Mouse (Mus musculus): Measurements from ENCODE around the gene Eln. TPM values are rescaled to one million over a fixed set of nuclear protein-coding genes. Genes with fewer than 3 reads are reported as not detected.
A peak's percentile ranks its signal among the peaks of the same experiment; 100 is the strongest.

Eln gene
- total and polyA plus RNA-seq, 3 experiments, result not detected

- H3K4me2 ChIP-seq (ENCODE audit: insufficient read depth, low read depth, poor library complexity, severe bottlenecking), result no peak overlapping the region
- DNase-seq (ENCODE audit: extremely low read depth), result no peak
- H3K79me2 ChIP-seq (replicated peaks; ENCODE audit: control insufficient read depth, extremely low read depth, insufficient read depth, poor library complexity, severe bottlenecking), result no peaks in the 10 kb centered on the region
- peaks cover 0 to 8% of the 10 kb centered on the region in 2 experiments; a peak in 2 of 4 replicates for H3K4me1 ChIP-seq (ENCODE audit: control insufficient read depth in 1 of 2, insufficient read depth in 2 of 2)
- no peak overlapping the region for H3K27ac ChIP-seq (ENCODE audit: insufficient read depth, low read depth)
- H3K4me3 ChIP-seq (replicated peaks in 1 of 3; ENCODE audit: low read depth in 2 of 3, low read length in 2 of 3, poor library complexity in 1 of 3), result no peak overlapping the region
- in situ Hi-C loops (cut with MboI; ENCODE audit: low pct_ligation_motif_present, low pct_unique_long_range_greater_than_20kb, low sequenced_read_pairs), result loop anchor here (25.0 kb wide), 1 partner anchor 106 kb away; no protein-coding TSS in a partner anchor
- TF ChIP-seq CTCF (conservative IDR thresholded peaks at IDR 0.05 in 1 of 2, IDR thresholded peaks at IDR 0.05 in 1 of 2; ENCODE audit: low read depth in 2 of 2, low read length in 2 of 2) (peak in 1 of 2 experiments; percentile 48; a peak in 2 of 4 replicates), CHD1 (IDR thresholded peaks at IDR 0.05; ENCODE audit: low read depth, low read length) (no peak), SMC3 (IDR thresholded peaks at IDR 0.05; ENCODE audit: low read depth, low read length) (0 out of 2 replicates have a peak, but pooled peaks have one; percentile 17), RAD21 (IDR thresholded peaks at IDR 0.05; ENCODE audit: low read depth, low read length) (peak; percentile 8)
- H3K9me3 ChIP-seq (replicated peaks; ENCODE audit: low read length), result no peaks in the 10 kb centered on the region
- no peak overlapping the region for H3K9ac ChIP-seq (ENCODE audit: insufficient read depth, low read depth)
- no peaks in the 10 kb centered on the region for H3K36me3 ChIP-seq (replicated peaks in 1 of 2; ENCODE audit: control insufficient read depth in 1 of 2, insufficient read depth in 1 of 2, low read length in 1 of 2)
- H3K27me3 ChIP-seq (replicated peaks), result peaks cover 38% of the 10 kb centered on the region
- dilution Hi-C loops (cut with MboI; ENCODE audit: extremely low pct_ligation_motif_present, extremely low pct_unique_long_range_greater_than_20kb, low sequenced_read_pairs), result no loop called here
Observed at GRCm38 (mm10) chr5:134780963-134781362, 33.8 kb upstream of the Eln start.

DNA sequence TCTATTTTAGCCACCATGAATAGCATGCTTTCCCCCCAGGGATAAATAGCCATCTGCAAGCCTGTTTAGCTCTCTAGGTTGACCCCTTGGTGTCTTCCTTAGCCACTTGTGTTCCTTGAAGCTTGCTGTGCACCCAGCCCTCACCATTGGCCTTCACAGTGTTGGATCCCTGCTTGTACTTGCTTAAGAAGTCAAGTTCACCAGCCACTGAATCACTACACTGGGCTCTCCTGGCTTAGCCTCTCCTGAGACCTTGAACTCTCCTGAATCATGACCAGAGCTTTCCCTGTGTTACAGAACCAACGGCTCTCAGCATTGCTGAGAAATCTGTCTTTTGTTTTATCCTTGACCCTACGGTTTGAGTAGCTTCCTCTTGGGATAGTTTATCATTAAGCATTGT, 33.0 kb upstream of the Eln start:
- no peak overlapping the region for H3K9ac ChIP-seq (ENCODE audit: insufficient read depth, low read depth)
- dilution Hi-C loops (cut with MboI; ENCODE audit: extremely low pct_ligation_motif_present, extremely low pct_unique_long_range_greater_than_20kb, low sequenced_read_pairs) (no loop called here), in situ Hi-C loops (cut with MboI; ENCODE audit: low pct_ligation_motif_present, low pct_unique_long_range_greater_than_20kb, low sequenced_read_pairs) (loop anchor here (25.0 kb wide), 1 partner anchor 107 kb away; no protein-coding TSS in a partner anchor)
- H3K36me3 ChIP-seq (replicated peaks in 1 of 2; ENCODE audit: control insufficient read depth in 1 of 2, insufficient read depth in 1 of 2, low read length in 1 of 2), result no peaks in the 10 kb centered on the region
- no peak overlapping the region for H3K27ac ChIP-seq (ENCODE audit: insufficient read depth, low read depth)
- H3K4me1 ChIP-seq (ENCODE audit: control insufficient read depth in 1 of 2, insufficient read depth in 2 of 2), result peaks cover 0 to 8% of the 10 kb centered on the region in 2 experiments; a peak in 2 of 4 replicates
- no peaks in the 10 kb centered on the region for H3K9me3 ChIP-seq (replicated peaks; ENCODE audit: low read length)
- H3K27me3 ChIP-seq (replicated peaks), result peaks cover 43% of the 10 kb centered on the region
- no peak for TF ChIP-seq BHLHE40 (IDR thresholded peaks at IDR 0.05; ENCODE audit: low read depth, low read length)
- TF ChIP-seq UBTF (IDR thresholded peaks at IDR 0.05; ENCODE audit: low read depth, low read length), result no peak
- TF ChIP-seq JUND (conservative IDR thresholded peaks at IDR 0.05; ENCODE audit: low read depth, low read length), result no peak
- no peak for TF ChIP-seq JUN (IDR thresholded peaks at IDR 0.05; ENCODE audit: insufficient read depth, low read depth, low read length)
- TF ChIP-seq ZKSCAN1 (IDR thresholded peaks at IDR 0.05; ENCODE audit: borderline replicate concordance, low read depth, low read length), result no peak
- H3K4me3 ChIP-seq (replicated peaks in 1 of 3; ENCODE audit: low read depth in 2 of 3, low read length in 2 of 3, poor library complexity in 1 of 3), result no peak overlapping the region
- no peaks in the 10 kb centered on the region for H3K79me2 ChIP-seq (replicated peaks; ENCODE audit: control insufficient read depth, extremely low read depth, insufficient read depth, poor library complexity, severe bottlenecking)
- no peak for DNase-seq (ENCODE audit: extremely low read depth)
- no peak overlapping the region for H3K4me2 ChIP-seq (ENCODE audit: insufficient read depth, low read depth, poor library complexity, severe bottlenecking)

DNA sequence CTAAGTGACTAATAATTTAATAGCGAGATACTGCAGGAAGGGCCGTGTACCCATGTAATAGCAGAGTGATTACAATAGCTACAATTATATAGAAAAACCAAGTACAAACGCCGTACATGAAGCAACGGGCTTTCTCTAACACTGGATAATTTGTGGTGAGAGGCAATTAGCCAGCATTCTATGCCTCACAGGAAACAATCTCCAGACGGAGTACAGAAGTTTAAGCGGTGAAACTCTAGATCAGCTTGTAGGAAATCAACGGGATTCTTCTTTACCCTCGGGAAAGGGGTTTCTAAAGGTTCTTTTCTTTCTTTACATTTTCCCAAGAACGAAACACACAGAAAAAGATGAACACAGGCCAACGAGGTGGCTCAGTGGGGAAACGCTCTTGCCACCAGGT, 29.4 kb upstream of the Eln start:
- no peak for DNase-seq (ENCODE audit: extremely low read depth)
- TF ChIP-seq RAD21 (IDR thresholded peaks at IDR 0.05; ENCODE audit: low read depth, low read length) (no peak), MEF2A (IDR thresholded peaks at IDR 0.05; ENCODE audit: borderline replicate concordance, low read depth, low read length) (no peak), GABPA (IDR thresholded peaks at IDR 0.05; ENCODE audit: insufficient replicate concordance, low read depth, low read length) (no peak), ZMIZ1 (IDR thresholded peaks at IDR 0.05; ENCODE audit: low read depth, low read length) (no peak), ETS1 (conservative IDR thresholded peaks at IDR 0.05; ENCODE audit: low read depth, low read length) (no peak), USF2 (conservative IDR thresholded peaks at IDR 0.05; ENCODE audit: low read depth, low read length) (no peak), JUND (conservative IDR thresholded peaks at IDR 0.05; ENCODE audit: low read depth, low read length) (no peak), MXI1 (IDR thresholded peaks at IDR 0.05; ENCODE audit: low read depth, low read length) (no peak), POLR2A (IDR thresholded peaks at IDR 0.05; ENCODE audit: low read depth, low read length) (no peak), ZNF384 (IDR thresholded peaks at IDR 0.05; ENCODE audit: low read depth, low read length) (no peak), KAT2A (IDR thresholded peaks at IDR 0.05; ENCODE audit: insufficient replicate concordance, low read length) (no peak)
- Histone ChIP-seq H3K4me2 (ENCODE audit: insufficient read depth, low read depth, poor library complexity, severe bottlenecking) (no peak overlapping the region), H3K27me3 (replicated peaks) (peaks cover 52% of the 10 kb centered on the region), H3K4me1 (ENCODE audit: control insufficient read depth in 1 of 2, insufficient read depth in 2 of 2) (no peaks in the 10 kb centered on the region), H3K9me3 (replicated peaks; ENCODE audit: low read length) (peaks cover 8% of the 10 kb centered on the region), H3K27ac (ENCODE audit: insufficient read depth, low read depth) (no peak overlapping the region), H3K36me3 (replicated peaks in 1 of 2; ENCODE audit: control insufficient read depth in 1 of 2, insufficient read depth in 1 of 2, low read length in 1 of 2) (no peaks in the 10 kb centered on the region), H3K79me2 (replicated peaks; ENCODE audit: control insufficient read depth, extremely low read depth, insufficient read depth, poor library complexity, severe bottlenecking) (no peaks in the 10 kb centered on the region), H3K4me3 (replicated peaks in 1 of 3; ENCODE audit: low read depth in 2 of 3, low read length in 2 of 3, poor library complexity in 1 of 3) (no peak overlapping the region), H3K9ac (ENCODE audit: insufficient read depth, low read depth) (no peak overlapping the region)
- in situ Hi-C loops (cut with MboI; ENCODE audit: low pct_ligation_motif_present, low pct_unique_long_range_greater_than_20kb, low sequenced_read_pairs) (loop anchor here (25.0 kb wide), 1 partner anchor 111 kb away; no protein-coding TSS in a partner anchor), dilution Hi-C loops (cut with MboI; ENCODE audit: extremely low pct_ligation_motif_present, extremely low pct_unique_long_range_greater_than_20kb, low sequenced_read_pairs) (no loop called here)

Measured in CH12.LX (cell line).